Mouse (Mus musculus): Measurements from ENCODE around the gene Olfr1412.

GRCm38 (mm10) chr1:92640393-92640792 is 54.8 kb downstream of the Olfr1412 start:
- TF ChIP-seq CTCF (IDR thresholded peaks at IDR 0.05; ENCODE audit: extremely low read depth, insufficient read depth, insufficient read length, insufficient replicate concordance) (no peak), POLR2A (IDR thresholded peaks at IDR 0.05; ENCODE audit: low read depth, low read length) (no peak)
